Mouse (Mus musculus): Measurements from ENCODE around the gene Gucy2c. TPM values are rescaled to one million over a fixed set of nuclear protein-coding genes. Genes with fewer than 3 reads are reported as not detected.

Gucy2c gene
- not detected for polyA plus RNA-seq (2017; shearing (Covaris generic))

DNA sequence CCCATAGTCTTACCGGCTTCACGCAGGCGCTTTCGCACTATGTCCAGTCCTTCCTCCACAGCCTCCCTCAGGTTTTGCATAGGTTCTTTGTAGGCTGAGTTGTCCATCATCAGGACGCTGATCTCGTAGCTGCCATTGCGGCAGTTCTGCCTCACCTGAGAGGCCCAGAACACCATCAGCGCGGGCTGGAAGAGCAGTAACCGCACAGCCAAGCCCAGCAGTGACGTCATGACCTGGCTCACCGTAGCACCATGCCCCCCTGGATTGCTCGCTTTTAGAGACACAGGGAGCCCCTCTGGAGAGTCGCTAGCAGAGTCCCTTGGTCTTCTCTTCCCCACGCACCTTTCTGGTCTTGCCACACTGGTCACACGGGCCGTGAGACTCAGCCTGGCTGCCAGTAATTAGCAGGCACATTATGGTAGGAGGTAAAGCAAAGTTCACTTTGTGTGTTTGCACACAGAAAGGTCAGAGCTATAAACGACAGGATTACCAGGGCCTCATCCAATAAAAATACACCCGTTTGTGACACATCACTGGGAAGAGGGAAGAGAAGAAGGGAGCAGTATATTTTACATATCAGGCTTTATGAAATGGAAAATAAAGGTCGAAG lies at the start of gene Gucy2c:
Gene Gucy2c (minus strand): TSS at position 389 of the 610 bp plus-strand sequence.

GRCm38 (mm10) chr6:136827881-136828561 lies 46.5 kb upstream of the Gucy2c start, which contains the start of gene Wbp11:
Gene Wbp11, minus strand, starts transcription at chr6:136828233.

DNA sequence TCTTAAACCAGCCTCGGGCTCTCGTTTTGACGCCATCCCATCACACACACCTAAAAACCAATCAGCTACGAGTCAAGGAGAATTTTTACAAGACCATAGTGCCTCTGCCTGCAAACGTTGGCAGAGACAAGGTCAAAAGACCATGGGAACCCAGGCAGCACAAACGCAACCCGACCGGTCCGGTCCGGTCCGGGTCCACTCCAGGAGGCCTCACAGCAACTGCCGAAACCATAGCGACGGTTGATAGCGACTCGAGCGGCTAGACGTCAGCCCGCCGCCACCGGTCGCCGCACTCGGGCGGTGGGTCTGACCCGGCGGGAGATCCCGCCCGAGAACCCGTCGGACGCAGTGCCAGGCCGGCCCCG lies 45.9 kb upstream of the Gucy2c start, which contains the start of gene BC049715:
Gene BC049715 (plus strand): TSS at position 111 of the 365 bp plus-strand sequence.

DNA sequence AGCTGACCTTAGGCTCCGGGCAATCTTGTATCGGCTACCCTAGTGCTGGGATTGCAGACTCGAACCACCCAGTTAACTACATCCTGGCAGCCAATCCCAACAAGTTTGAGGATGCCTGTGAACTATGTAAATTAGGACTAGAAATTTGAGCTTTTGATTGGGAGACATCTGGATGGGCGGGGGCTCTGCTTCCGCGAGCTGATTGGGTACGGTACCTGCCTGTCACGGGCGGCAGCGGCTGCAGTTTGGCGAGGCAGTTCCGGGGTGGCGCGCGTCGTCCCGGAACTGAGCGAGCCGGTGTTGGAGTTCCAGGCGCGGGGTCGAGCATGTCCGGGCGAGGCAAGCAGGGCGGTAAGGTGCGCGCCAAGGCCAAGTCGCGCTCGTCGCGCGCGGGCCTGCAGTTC lies 26.5 kb upstream of the Gucy2c start, which contains the start of gene H2afj:
Gene H2afj (plus strand): TSS at position 231 of the 404 bp plus-strand sequence.

DNA sequence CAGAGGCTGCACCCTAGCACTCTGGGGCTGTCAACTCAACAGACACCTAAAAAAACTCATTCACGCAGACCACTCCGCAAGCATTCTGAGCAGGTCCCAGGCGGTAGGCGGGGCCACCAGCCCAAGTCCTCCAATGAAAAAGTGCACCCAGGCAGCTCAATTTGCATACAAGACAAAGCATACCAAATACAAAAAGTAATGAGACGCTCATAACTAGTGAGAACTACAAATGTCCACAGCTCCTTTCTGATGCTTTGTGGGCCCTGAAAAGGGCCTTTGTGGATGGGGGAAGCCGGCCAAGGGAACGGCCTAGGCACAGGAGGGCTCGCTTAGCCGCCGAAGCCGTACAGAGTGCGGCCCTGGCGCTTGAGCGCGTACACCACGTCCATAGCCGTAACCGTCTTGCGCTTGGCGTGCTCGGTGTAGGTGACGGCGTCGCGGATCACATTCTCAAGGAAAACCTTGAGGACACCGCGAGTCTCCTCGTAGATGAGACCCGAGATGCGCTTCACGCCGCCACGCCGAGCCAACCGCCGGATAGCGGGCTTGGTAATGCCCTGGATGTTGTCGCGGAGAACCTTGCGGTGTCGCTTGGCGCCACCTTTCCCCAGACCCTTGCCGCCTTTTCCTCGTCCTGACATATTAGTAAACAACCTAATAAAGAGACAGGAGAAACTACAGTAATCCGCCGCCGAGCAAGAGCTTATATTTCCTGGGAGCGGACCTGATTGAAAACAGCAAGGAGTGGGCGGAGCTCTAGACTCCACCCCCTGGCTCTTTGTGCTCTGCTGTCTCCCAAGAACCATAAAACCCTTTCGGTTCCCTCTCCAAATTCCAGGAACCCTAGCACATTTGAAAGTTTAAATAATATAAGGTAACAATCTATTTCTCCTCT lies 22.4 kb upstream of the Gucy2c start, which contains the start of gene Hist4h4:
Gene Hist4h4 (minus strand): TSS at position 677 of the 895 bp plus-strand sequence.

DNA sequence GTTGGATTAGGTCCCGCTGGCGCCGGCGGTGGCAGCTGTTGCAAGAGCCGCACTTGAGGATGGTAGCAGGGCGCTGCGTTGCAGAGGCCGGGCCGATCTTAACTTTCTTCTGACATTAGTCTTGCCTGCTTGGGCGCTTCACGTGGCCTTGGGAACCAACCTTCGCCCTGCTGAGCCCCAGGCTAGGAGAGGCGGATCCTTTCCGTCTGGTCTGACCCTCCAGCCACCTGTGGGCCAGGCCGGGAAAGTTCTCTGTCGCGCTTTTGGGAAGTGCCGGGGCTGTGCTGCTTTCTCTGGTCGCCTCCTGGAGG lies 119.9 kb downstream of the Gucy2c start, which contains the start of gene Plbd1:
Gene Plbd1 (minus strand): TSS at position 223 of the 311 bp plus-strand sequence.

Other genes with a start within 250 kb of the Gucy2c start
- gene Plbd1, start 119.8 kb downstream of the Gucy2c start, polyA plus RNA-seq (2017; shearing (Covaris generic)) = 3.7 TPM
- gene Hist4h4, start 22.6 kb upstream of the Gucy2c start, polyA plus RNA-seq (2017; shearing (Covaris generic)) = 1.2 TPM
- 55.8 TPM for gene H2afj, start 26.5 kb upstream of the Gucy2c start, polyA plus RNA-seq (2017; shearing (Covaris generic))
- 3.2 TPM for gene BC049715, start 45.9 kb upstream of the Gucy2c start, polyA plus RNA-seq (2017; shearing (Covaris generic))
- gene Wbp11, start 46.5 kb upstream of the Gucy2c start, polyA plus RNA-seq (2017; shearing (Covaris generic)) = 118 TPM
- gene Smco3, start 53.7 kb upstream of the Gucy2c start, polyA plus RNA-seq (2017; shearing (Covaris generic)) = not detected
- gene Art4, start 76.0 kb upstream of the Gucy2c start, polyA plus RNA-seq (2017; shearing (Covaris generic)) = 3.7 TPM
- not detected for gene Mgp, start 94.1 kb upstream of the Gucy2c start, polyA plus RNA-seq (2017; shearing (Covaris generic))
- 1.9 TPM for gene Erp27, start 140.4 kb upstream of the Gucy2c start, polyA plus RNA-seq (2017; shearing (Covaris generic))
- gene Pde6h, start 142.1 kb upstream of the Gucy2c start, polyA plus RNA-seq (2017; shearing (Covaris generic)) = not detected
- 2,563 TPM for gene Arhgdib, start 160.1 kb upstream of the Gucy2c start, polyA plus RNA-seq (2017; shearing (Covaris generic))